Mouse (Mus musculus) CH12.LX (cell line): Measurements from ENCODE around the gene Adra2b. TPM values are rescaled to one million over a fixed set of nuclear protein-coding genes. Genes with fewer than 3 reads are reported as not detected.

Experiments used
- DNase-seq: peaks from one replicate; pipeline ENCODE4 v3.0.0-alpha.2; 2013; ENCODE audit errors: extremely low read depth
- H3K27ac ChIP-seq: 2 replicates; pipeline ENCODE4 v1.5.1; 2012; ENCODE audit warnings: low read depth, mild to moderate bottlenecking, control low read depth, moderate library complexity; ENCODE audit not compliant: insufficient read depth
- H3K27me3 ChIP-seq: replicated peaks from 2 replicates; pipeline ENCODE3; 2012; ENCODE audit warnings: inconsistent platforms
- H3K36me3 ChIP-seq, 2 experiments: replicated peaks in 1 of 2; 2 replicates each; pipeline versions ENCODE3 to v1.6.1; 2012; ENCODE audit warnings: inconsistent platforms in 1 of 2, low read length in 1 of 2, mild to moderate bottlenecking in 1 of 2, mixed read lengths in 1 of 2, moderate library complexity in 1 of 2; ENCODE audit not compliant: control insufficient read depth in 1 of 2, insufficient read depth in 1 of 2
- H3K4me1 ChIP-seq, 2 experiments: 2 replicates each; pipeline ENCODE4 v1.6.1; 2012; ENCODE audit warnings: inconsistent platforms in 1 of 2, moderate library complexity in 1 of 2; ENCODE audit not compliant: insufficient read depth in 2 of 2, control insufficient read depth in 1 of 2
- H3K4me2 ChIP-seq: 2 replicates; pipeline ENCODE4 v1.6.1; 2012; ENCODE audit warnings: low read depth, mild to moderate bottlenecking, control low read depth; ENCODE audit not compliant: poor library complexity, insufficient read depth, severe bottlenecking
- H3K4me3 ChIP-seq, 3 experiments: fragments of 150-350 bp in 1 of 3; sonication (generic) in 1 of 3; replicated peaks in 1 of 3; 2 replicates each; pipeline versions ENCODE3 to v1.5.1; 2011 to 2012; ENCODE audit warnings: low read depth in 2 of 3, low read length in 2 of 3, mild to moderate bottlenecking in 2 of 3, moderate library complexity in 2 of 3, control low read depth in 1 of 3, improper control_type of control experiment in 1 of 3, inconsistent platforms in 1 of 3, mixed read lengths in 1 of 3; ENCODE audit not compliant: poor library complexity in 1 of 3
- H3K79me2 ChIP-seq: replicated peaks from 2 replicates; pipeline ENCODE4 v1.6.1; 2012; ENCODE audit warnings: mild to moderate bottlenecking, moderate library complexity; ENCODE audit not compliant: control insufficient read depth, poor library complexity, insufficient read depth, severe bottlenecking; ENCODE audit errors: extremely low read depth
- H3K9ac ChIP-seq: 2 replicates; pipeline ENCODE4 v1.6.1; 2012; ENCODE audit warnings: low read depth, mild to moderate bottlenecking, control low read depth, moderate library complexity; ENCODE audit not compliant: insufficient read depth
- H3K9me3 ChIP-seq: replicated peaks from 2 replicates; pipeline ENCODE3; 2012; ENCODE audit warnings: low read length, inconsistent platforms, mixed read lengths
- BHLHE40 ChIP-seq: IDR thresholded peaks from 2 replicates; pipeline ENCODE4 v1.6.1; 2011; ENCODE audit warnings: mild to moderate bottlenecking, low read depth, low read length, improper control_type of control experiment
- CHD1 ChIP-seq: IDR thresholded peaks from 2 replicates; pipeline ENCODE4 v1.6.1; 2012; ENCODE audit warnings: low read depth, low read length, improper control_type of control experiment, inconsistent platforms
- CHD2 ChIP-seq: IDR thresholded peaks from 2 replicates; pipeline ENCODE4 v1.6.1; 2011; ENCODE audit warnings: low read length, improper control_type of control experiment
- CTCF ChIP-seq, 2 experiments: IDR thresholded peaks in 1 of 2; conservative IDR thresholded peaks in 1 of 2; 2 replicates each; pipeline ENCODE4 v1.5.1; 2011 to 2012; ENCODE audit warnings: low read depth in 2 of 2, low read length in 2 of 2, improper control_type of control experiment in 1 of 2, inconsistent platforms in 1 of 2, mild to moderate bottlenecking in 1 of 2, moderate library complexity in 1 of 2
- E2F4 ChIP-seq: IDR thresholded peaks from 2 replicates; pipeline ENCODE4 v1.6.1; 2011; ENCODE audit warnings: low read depth, low read length, improper control_type of control experiment; ENCODE audit not compliant: insufficient replicate concordance
- ELF1 ChIP-seq: IDR thresholded peaks from 2 replicates; pipeline ENCODE4 v1.6.1; 2014; ENCODE audit warnings: low read depth, mild to moderate bottlenecking, inconsistent platforms, low read length, improper control_type of control experiment
- EP300 ChIP-seq: IDR thresholded peaks from 2 replicates; pipeline ENCODE4 v1.6.1; 2011; ENCODE audit warnings: low read length, improper control_type of control experiment
- ETS1 ChIP-seq: conservative IDR thresholded peaks from 2 replicates; pipeline ENCODE4 v1.6.1; 2012; ENCODE audit warnings: low read depth, mild to moderate bottlenecking, inconsistent platforms, low read length, improper control_type of control experiment, moderate library complexity
- HCFC1 ChIP-seq: IDR thresholded peaks from 2 replicates; pipeline ENCODE4 v1.6.1; 2012; ENCODE audit warnings: low read depth, mild to moderate bottlenecking, inconsistent platforms, low read length, improper control_type of control experiment
- IRF4 ChIP-seq: IDR thresholded peaks from 2 replicates; pipeline ENCODE4 v1.6.1; 2014; ENCODE audit warnings: low read depth, mild to moderate bottlenecking, inconsistent platforms, low read length, improper control_type of control experiment
- JUN ChIP-seq: IDR thresholded peaks from 2 replicates; pipeline ENCODE4 v1.6.1; 2011; ENCODE audit warnings: low read depth, mild to moderate bottlenecking, low read length, improper control_type of control experiment, moderate library complexity; ENCODE audit not compliant: insufficient read depth
- JUND ChIP-seq: conservative IDR thresholded peaks from 2 replicates; pipeline ENCODE4 v1.6.1; 2011; ENCODE audit warnings: low read depth, low read length, improper control_type of control experiment
- KAT2A ChIP-seq: IDR thresholded peaks from 2 replicates; pipeline ENCODE4 v1.6.1; 2012; ENCODE audit warnings: low read length, improper control_type of control experiment, inconsistent platforms; ENCODE audit not compliant: insufficient replicate concordance
- MAFK ChIP-seq: IDR thresholded peaks from 2 replicates; pipeline ENCODE4 v1.6.1; 2011; ENCODE audit warnings: low read length, improper control_type of control experiment; ENCODE audit not compliant: insufficient replicate concordance
- MAX ChIP-seq: IDR thresholded peaks from 2 replicates; pipeline ENCODE4 v1.6.1; 2011; ENCODE audit warnings: low read length, improper control_type of control experiment
- MAZ ChIP-seq: IDR thresholded peaks from 2 replicates; pipeline ENCODE4 v1.6.1; 2012; ENCODE audit warnings: low read depth, mild to moderate bottlenecking, inconsistent platforms, low read length, improper control_type of control experiment, moderate library complexity
- MEF2A ChIP-seq: IDR thresholded peaks from 2 replicates; pipeline ENCODE4 v1.6.1; 2014; ENCODE audit warnings: low read depth, mild to moderate bottlenecking, inconsistent platforms, low read length, improper control_type of control experiment, borderline replicate concordance
- MXI1 ChIP-seq: IDR thresholded peaks from 2 replicates; pipeline ENCODE4 v1.6.1; 2011; ENCODE audit warnings: mild to moderate bottlenecking, low read depth, low read length, improper control_type of control experiment
- MYC ChIP-seq: IDR thresholded peaks from 2 replicates; pipeline ENCODE4 v1.6.1; 2011; ENCODE audit warnings: low read depth, mild to moderate bottlenecking, improper control_type of control experiment, low read length
- NELFE ChIP-seq: IDR thresholded peaks from 2 replicates; pipeline ENCODE4 v1.6.1; 2011; ENCODE audit warnings: low read depth, low read length, improper control_type of control experiment
- NRF1 ChIP-seq: IDR thresholded peaks from 2 replicates; pipeline ENCODE4 v1.6.1; 2014; ENCODE audit warnings: low read depth, mild to moderate bottlenecking, inconsistent platforms, low read length, improper control_type of control experiment, moderate library complexity
- PAX5 ChIP-seq: IDR thresholded peaks from 2 replicates; pipeline ENCODE4 v1.6.1; 2012; ENCODE audit warnings: low read length, inconsistent platforms, mixed read lengths
- POLR2A ChIP-seq: IDR thresholded peaks from 2 replicates; pipeline ENCODE4 v1.6.1; 2011; ENCODE audit warnings: low read depth, mild to moderate bottlenecking, improper control_type of control experiment, low read length
- POLR2AphosphoS2 ChIP-seq: IDR thresholded peaks from 2 replicates; pipeline ENCODE4 v1.6.1; 2011; ENCODE audit warnings: low read depth, low read length, improper control_type of control experiment
- RAD21 ChIP-seq: IDR thresholded peaks from 2 replicates; pipeline ENCODE4 v1.6.1; 2011; ENCODE audit warnings: low read depth, mild to moderate bottlenecking, low read length, improper control_type of control experiment, moderate library complexity
- RCOR1 ChIP-seq: conservative IDR thresholded peaks from 2 replicates; pipeline ENCODE4 v1.6.1; 2012; ENCODE audit warnings: low read depth, mild to moderate bottlenecking, inconsistent platforms, low read length, improper control_type of control experiment
- SIN3A ChIP-seq: IDR thresholded peaks from 2 replicates; pipeline ENCODE4 v1.6.1; 2012; ENCODE audit warnings: low read length, improper control_type of control experiment, inconsistent platforms
- SMC3 ChIP-seq: IDR thresholded peaks from 2 replicates; pipeline ENCODE4 v1.6.1; 2011; ENCODE audit warnings: low read depth, low read length, improper control_type of control experiment
- TBP ChIP-seq: conservative IDR thresholded peaks from 2 replicates; pipeline ENCODE4 v1.6.1; 2011; ENCODE audit warnings: low read depth, low read length, improper control_type of control experiment
- TCF12 ChIP-seq: IDR thresholded peaks from 2 replicates; pipeline ENCODE4 v1.6.1; 2014; ENCODE audit warnings: low read depth, mild to moderate bottlenecking, inconsistent platforms, low read length, improper control_type of control experiment
- UBTF ChIP-seq: IDR thresholded peaks from 2 replicates; pipeline ENCODE4 v1.6.1; 2012; ENCODE audit warnings: low read depth, mild to moderate bottlenecking, inconsistent platforms, low read length, improper control_type of control experiment, moderate library complexity
- USF1 ChIP-seq: IDR thresholded peaks from 2 replicates; pipeline ENCODE4 v1.6.1; 2014; ENCODE audit warnings: low read depth, mild to moderate bottlenecking, inconsistent platforms, low read length, improper control_type of control experiment
- USF2 ChIP-seq: conservative IDR thresholded peaks from 2 replicates; pipeline ENCODE4 v1.6.1; 2011; ENCODE audit warnings: low read depth, low read length, improper control_type of control experiment
- ZC3H11A ChIP-seq: IDR thresholded peaks from 2 replicates; pipeline ENCODE4 v1.6.1; 2012; ENCODE audit warnings: low read depth, mild to moderate bottlenecking, inconsistent platforms, low read length, improper control_type of control experiment
- ZKSCAN1 ChIP-seq: IDR thresholded peaks from 2 replicates; pipeline ENCODE4 v1.6.1; 2012; ENCODE audit warnings: low read depth, inconsistent platforms, low read length, improper control_type of control experiment, borderline replicate concordance
- ZMIZ1 ChIP-seq: IDR thresholded peaks from 2 replicates; pipeline ENCODE4 v1.6.1; 2012; ENCODE audit warnings: low read depth, mild to moderate bottlenecking, inconsistent platforms, low read length, improper control_type of control experiment
- ZNF384 ChIP-seq: IDR thresholded peaks from 2 replicates; pipeline ENCODE4 v1.6.1; 2012; ENCODE audit warnings: low read depth, low read length, improper control_type of control experiment, inconsistent platforms
- dilution Hi-C: fragments of 300-500 bp; cut with MboI; formaldehyde crosslinking; loops from 2 replicates; pipeline ENCODE4 v1.14.3; 2020; ENCODE audit warnings: low sequenced_read_pairs; ENCODE audit not compliant: extremely low pct_unique_long_range_greater_than_20kb, extremely low pct_ligation_motif_present
- in situ Hi-C: fragments of 300-500 bp; cut with MboI; formaldehyde crosslinking; loops from 3 replicates; pipeline ENCODE4 v1.14.3; 2019; ENCODE audit warnings: low sequenced_read_pairs, low pct_ligation_motif_present, low pct_unique_long_range_greater_than_20kb, mixed read lengths
- polyA plus RNA-seq: library from polyadenylated mRNA; unstranded; fragments of >175 nt; gene quantifications from 2 replicates; pipeline ENCODE4 v1.2.1, GENCODE M21; 2012; ENCODE audit warnings: low read depth; ENCODE audit not compliant: insufficient read length
- total RNA-seq, 2 experiments: library from RNA; depleted of rRNA; stranded (reverse); fragments of 300-350 nt in 1 of 2; fragments of >200 nt in 1 of 2; gene quantifications; 2 replicates each; pipeline ENCODE4 v1.2.3; 2012 to 2014

Gene Adra2b
- total and polyA plus RNA-seq, 3 experiments, result 0.08 TPM; not detected in 2

DNA sequence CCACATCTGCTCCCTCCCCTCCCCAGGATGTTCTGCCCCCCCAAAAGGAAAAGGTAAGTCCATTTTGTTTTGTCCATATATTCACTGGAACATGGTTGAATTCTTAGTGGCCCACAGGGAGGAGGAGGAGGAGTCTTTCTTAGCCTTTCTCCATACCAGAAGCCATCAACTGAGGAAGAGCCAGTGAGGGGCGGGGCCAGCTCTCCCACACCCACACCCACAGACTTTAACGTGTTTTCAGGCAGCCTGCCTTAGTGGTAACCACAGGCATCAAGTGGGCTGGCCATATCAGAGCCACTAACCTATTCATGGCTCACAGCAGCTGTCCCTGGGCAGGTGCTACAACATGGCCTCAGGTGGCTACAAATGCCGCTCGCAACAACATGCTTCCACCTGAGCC lies 24.2 kb upstream of the Adra2b start:
- Histone ChIP-seq H3K4me1 (peaks cover 15 to 39% of the 10 kb centered on the region in 2 experiments), H3K4me2 (peak overlapping the region; percentile 25; the same call in 1 of the 2 replicates), H3K27me3 (no peaks in the 10 kb centered on the region), H3K27ac (no peak overlapping the region), H3K9me3 (no peaks in the 10 kb centered on the region), H3K79me2 (peaks cover 17% of the 10 kb centered on the region), H3K36me3 (peaks cover 2 to 27% of the 10 kb centered on the region in 2 experiments), H3K4me3 (no peak overlapping the region), H3K9ac (0 out of 2 replicates have a peak overlapping the region, but pooled peaks have one; percentile 88)
- TF ChIP-seq KAT2A (no peak), JUND (no peak), JUN (no peak), ZC3H11A (no peak), POLR2A (peak; percentile 47), BHLHE40 (no peak), MAX (no peak), TCF12 (no peak), RAD21 (no peak), RCOR1 (no peak), NRF1 (no peak), USF1 (no peak), EP300 (no peak), ZNF384 (no peak; the same call in 1 of the 2 replicates), CTCF (conservative IDR thresholded peaks at IDR 0.05 in 1 of 2, IDR thresholded peaks at IDR 0.05 in 1 of 2; ENCODE audit: low read depth in 2 of 2, low read length in 2 of 2) (no peak), UBTF (no peak), SIN3A (0 out of 2 replicates have a peak, but pooled peaks have one; percentile 6), E2F4 (no peak), CHD2 (no peak; the same call in 1 of the 2 replicates), USF2 (no peak), NELFE (no peak), HCFC1 (no peak), ETS1 (no peak), MAZ (no peak), POLR2AphosphoS2 (0 out of 2 replicates have a peak, but pooled peaks have one; percentile 23), ZMIZ1 (0 out of 2 replicates have a peak, but pooled peaks have one; percentile 17), TBP (no peak), MEF2A (no peak), ELF1 (no peak), IRF4 (no peak), MXI1 (no peak), MAFK (no peak), SMC3 (peak; percentile 6; the same call in 1 of the 2 replicates), ZKSCAN1 (no peak), PAX5 (no peak), MYC (no peak), CHD1 (no peak)
- DNase-seq, result peak; percentile 64
- dilution Hi-C loops (no loop called here), in situ Hi-C loops (no loop called here)
